Comparison of ENCODE assay signal across 9 mouse cellular contexts in genomic region chr10:39555289-39555715, GRCm38 (mm10). TPM values are rescaled to one million over a fixed set of nuclear protein-coding genes. Genes with fewer than 3 reads are reported as not detected.
DNase-seq lines count a peak whose midpoint lies in the region; ATAC-seq and TF ChIP-seq lines count a peak whose summit lies in the region.
"Had no signal": no experiment of that assay in that cellular context is flagged by ENCODE, and none has a peak within 500 bp of the region (broad histone marks: within the 10 kb centered on the region; RNA-seq: fewer than 3 reads in every experiment).

No protein-coding gene starts in this region.

- H3K4me3 ChIP-seq in E14TG2a.4 (replicated peaks; ENCODE audit: low read length): peak overlapping the region; percentile 32; the same call in 1 of the 2 replicates
- no peak overlapping the region for H3K4me3 ChIP-seq in hindbrain, embryonic 12.5 days
- H3K4me3 ChIP-seq in lung, postnatal 0 days (ENCODE audit: low read depth, low read length): no peak overlapping the region

- peak overlapping the region; percentile 79 for H3K27ac ChIP-seq in hindbrain, embryonic 12.5 days
- peak overlapping the region; percentile 77 for H3K27ac ChIP-seq in lung, postnatal 0 days (ENCODE audit: low read length)

- peak; percentile 9; the same call in 1 of the 2 replicates for ATAC-seq in hindbrain, embryonic 12.5 days (ENCODE audit: low FRiP score)
- peak; percentile 18 for ATAC-seq in lung, postnatal 0 days

- peaks cover 3% of the 10 kb centered on the region; the same call in 1 of the 2 replicates for H3K27me3 ChIP-seq in E14TG2a.4 (ENCODE audit: insufficient read depth, low read length)
- no peaks in the 10 kb centered on the region for H3K27me3 ChIP-seq in hindbrain, embryonic 12.5 days
- H3K27me3 ChIP-seq in lung, postnatal 0 days (replicated peaks; ENCODE audit: insufficient read depth, low read length): no peaks in the 10 kb centered on the region

- H3K9ac ChIP-seq in hindbrain, embryonic 12.5 days: peak overlapping the region; percentile 27; the same call in 1 of the 2 replicates
- H3K9ac ChIP-seq in lung, postnatal 0 days (replicated peaks; ENCODE audit: low read depth): no peak overlapping the region

- TF ChIP-seq EP300 in lung, postnatal 0 days (IDR thresholded peaks at IDR 0.05): no peak

- no peak for TF ChIP-seq CTCF in E14TG2a.4 (conservative IDR thresholded peaks at IDR 0.05; ENCODE audit: low read length)
- TF ChIP-seq CTCF in lung, postnatal 0 days (IDR thresholded peaks at IDR 0.05): no peak

- no peaks in the 10 kb centered on the region for H3K9me3 ChIP-seq in E14TG2a.4 (ENCODE audit: low read length)
- no peaks in the 10 kb centered on the region for H3K9me3 ChIP-seq in hindbrain, embryonic 12.5 days (replicated peaks)
- no peaks in the 10 kb centered on the region for H3K9me3 ChIP-seq in lung, postnatal 0 days (ENCODE audit: low read length)

- 25% methylated on average over 7 of the region's 7 CpGs for WGBS in hindbrain, embryonic 12.5 days
- WGBS in lung, postnatal 0 days: 30% methylated on average over 7 of the region's 7 CpGs

- peak; percentile 73 for DNase-seq in embryo, embryonic 10 days (ENCODE audit: low spot score)
- DNase-seq in embryo, embryonic 9.5 days (ENCODE audit: extremely low spot score): no peak
- DNase-seq in lung, postnatal 0 days (ENCODE audit: low spot score): peak; percentile 54
- no peak for DNase-seq in MN1 (ENCODE audit: low spot score)
- DNase-seq in layer of hippocampus, adult 9-10 months (ENCODE audit: low spot score): no peak
- no peak for DNase-seq in spleen, postnatal 14 days (ENCODE audit: low spot score in 2 of 2)
- DNase-seq: adrenal gland, postnatal 25 days had no signal

- H3K4me1 ChIP-seq in E14TG2a.4 (replicated peaks; ENCODE audit: low read depth, low read length): peaks cover 65% of the 10 kb centered on the region
- H3K4me1 ChIP-seq in hindbrain, embryonic 12.5 days: peaks cover 91% of the 10 kb centered on the region
- H3K4me1 ChIP-seq in lung, postnatal 0 days (ENCODE audit: insufficient read depth, low read depth, low read length): peaks cover 7% of the 10 kb centered on the region

- H3K4me2 ChIP-seq in hindbrain, embryonic 12.5 days (replicated peaks): no peak overlapping the region
- H3K4me2 ChIP-seq in lung, postnatal 0 days (replicated peaks; ENCODE audit: low read depth, low read length): no peak overlapping the region

- no peaks in the 10 kb centered on the region for H3K36me3 ChIP-seq in E14TG2a.4 (ENCODE audit: insufficient read depth, low read length)
- H3K36me3 ChIP-seq in hindbrain, embryonic 12.5 days: no peaks in the 10 kb centered on the region
- peaks cover 3% of the 10 kb centered on the region for H3K36me3 ChIP-seq in lung, postnatal 0 days (ENCODE audit: insufficient read depth, low read length)

RNA-seq across cellular contexts. Expression of gene Traf3ip2, which starts 57.4 kb away (rescaled TPM):
- polyA plus RNA-seq in hindbrain, embryonic 12.5 days (2016; fragmentation: Nextera tagmentation; extraction: Ambion mirVana): 5.8 and 7.0 TPM in 2 replicates
- 30.6 and 31.7 TPM in 2 replicates for polyA plus RNA-seq in lung, postnatal 0 days (2015; fragmentation: Nextera tagmentation; extraction: Ambion mirVana)

Comparison
In these comparisons a context has a peak if more than half of its experiments do, and no peak if none do; other contexts are left out.
1. DNase-seq: peak in embryo, embryonic 10 days (single experiment) and lung, postnatal 0 days (single experiment); none in embryo, embryonic 9.5 days (single experiment), MN1 (single experiment), layer of hippocampus, adult 9-10 months (single experiment) and spleen, postnatal 14 days (0 of 2).